Mouse (Mus musculus) MEL (cell line): ENCODE measurements around the gene Dhrs3. TPM values are rescaled to one million over a fixed set of nuclear protein-coding genes. Genes with fewer than 3 reads are reported as not detected.

Source experiments
- DNase-seq: peaks from one replicate; pipeline ENCODE4 v3.0.0; 2011; ENCODE audit warnings: low read depth, low spot score
- H3K27ac ChIP-seq: 2 replicates; pipeline ENCODE4 v1.5.1; 2012; ENCODE audit warnings: low read depth, mild to moderate bottlenecking, control low read depth, low read length, moderate library complexity; ENCODE audit not compliant: control insufficient read depth
- H3K27me3 ChIP-seq, 2 experiments: fragments of 150-350 bp in 1 of 2; sonication (generic) in 1 of 2; 2 replicates each; pipeline ENCODE4 v1.6.1; 2012; ENCODE audit warnings: low read length in 2 of 2, mild to moderate bottlenecking in 2 of 2, improper control_type of control experiment in 1 of 2, moderate library complexity in 1 of 2; ENCODE audit not compliant: insufficient read depth in 2 of 2, control insufficient read depth in 1 of 2
- H3K36me3 ChIP-seq, 2 experiments: 2 replicates each; pipeline ENCODE4 v1.6.1; 2012 to 2014; ENCODE audit warnings: low read length in 2 of 2, improper control_type of control experiment in 1 of 2, inconsistent platforms in 1 of 2, mild to moderate bottlenecking in 1 of 2; ENCODE audit not compliant: insufficient read depth in 2 of 2, control insufficient read depth in 1 of 2
- H3K4me1 ChIP-seq, 2 experiments: fragments of 150-350 bp in 1 of 2; sonication (generic) in 1 of 2; 2 replicates each; pipeline ENCODE4 v1.6.1; 2012; ENCODE audit warnings: low read length in 2 of 2, improper control_type of control experiment in 1 of 2, mild to moderate bottlenecking in 1 of 2; ENCODE audit not compliant: insufficient read depth in 2 of 2, control insufficient read depth in 1 of 2
- H3K4me3 ChIP-seq, 2 experiments: fragments of 150-350 bp in 1 of 2; sonication (generic) in 1 of 2; 2 replicates each; pipeline ENCODE4 v1.5.1; 2012; ENCODE audit warnings: low read depth in 2 of 2, low read length in 2 of 2, mild to moderate bottlenecking in 2 of 2, moderate library complexity in 2 of 2, control low read depth in 1 of 2, improper control_type of control experiment in 1 of 2; ENCODE audit not compliant: control insufficient read depth in 1 of 2, insufficient read depth in 1 of 2
- H3K79me2 ChIP-seq: 2 replicates; pipeline ENCODE4 v1.6.1; 2012; ENCODE audit warnings: mild to moderate bottlenecking, low read length, moderate library complexity; ENCODE audit not compliant: control insufficient read depth, poor library complexity, insufficient read depth
- H3K9ac ChIP-seq: 2 replicates; pipeline ENCODE4 v1.6.1; 2012; ENCODE audit warnings: low read depth, mild to moderate bottlenecking, control low read depth, low read length, moderate library complexity; ENCODE audit not compliant: control insufficient read depth, poor library complexity, severe bottlenecking
- H3K9me3 ChIP-seq: fragments of 150-350 bp; sonication (generic); replicated peaks from 2 replicates; pipeline ENCODE4 v1.6.1; 2012; ENCODE audit warnings: mild to moderate bottlenecking, low read length, improper control_type of control experiment, moderate library complexity; ENCODE audit not compliant: insufficient read depth
- CHD1 ChIP-seq: IDR thresholded peaks from 2 replicates; pipeline ENCODE4 v1.6.1; 2012; ENCODE audit warnings: low read depth, mild to moderate bottlenecking, inconsistent platforms, low read length, improper control_type of control experiment
- CTCF ChIP-seq, 3 experiments: IDR thresholded peaks in 2 of 3; conservative IDR thresholded peaks in 1 of 3; 2 replicates each; pipeline ENCODE4 v1.5.1; 2011 to 2012; ENCODE audit warnings: low read length in 3 of 3, low read depth in 2 of 3, mild to moderate bottlenecking in 2 of 3, improper control_type of control experiment in 1 of 3, inconsistent platforms in 1 of 3, mixed read lengths in 1 of 3, moderate library complexity in 1 of 3; ENCODE audit not compliant: control insufficient read depth in 1 of 3, insufficient read depth in 1 of 3, poor library complexity in 1 of 3, severe bottlenecking in 1 of 3
- ELF1 ChIP-seq: IDR thresholded peaks from 2 replicates; pipeline ENCODE4 v1.6.1; 2014; ENCODE audit warnings: low read depth, mild to moderate bottlenecking, inconsistent platforms, low read length, improper control_type of control experiment, moderate library complexity
- EP300 ChIP-seq, 2 experiments: IDR thresholded peaks; 2 replicates each; pipeline ENCODE4 v1.6.1; 2011; ENCODE audit warnings: improper control_type of control experiment in 2 of 2, low read length in 2 of 2, low read depth in 1 of 2, mild to moderate bottlenecking in 1 of 2
- ETS1 ChIP-seq: IDR thresholded peaks from 2 replicates; pipeline ENCODE4 v1.6.1; 2012; ENCODE audit warnings: low read depth, mild to moderate bottlenecking, inconsistent platforms, low read length, improper control_type of control experiment, moderate library complexity
- GATA1 ChIP-seq: IDR thresholded peaks from 2 replicates; pipeline ENCODE4 v1.6.1; 2011; ENCODE audit warnings: low read depth, low read length, improper control_type of control experiment
- HCFC1 ChIP-seq: IDR thresholded peaks from 2 replicates; pipeline ENCODE4 v1.6.1; 2012; ENCODE audit warnings: low read depth, mild to moderate bottlenecking, inconsistent platforms, low read length, improper control_type of control experiment, moderate library complexity
- JUND ChIP-seq: IDR thresholded peaks from 2 replicates; pipeline ENCODE4 v1.6.1; 2011; ENCODE audit warnings: low read depth, mild to moderate bottlenecking, improper control_type of control experiment, low read length
- MAFK ChIP-seq: IDR thresholded peaks from 2 replicates; pipeline ENCODE4 v1.6.1; 2011; ENCODE audit warnings: low read depth, mild to moderate bottlenecking, low read length, improper control_type of control experiment, borderline replicate concordance
- MAX ChIP-seq: IDR thresholded peaks from 2 replicates; pipeline ENCODE4 v1.6.1; 2011; ENCODE audit warnings: low read length, improper control_type of control experiment
- MEF2A ChIP-seq: IDR thresholded peaks from 2 replicates; pipeline ENCODE4 v1.6.1; 2014; ENCODE audit warnings: low read depth, mild to moderate bottlenecking, inconsistent platforms, low read length, improper control_type of control experiment; ENCODE audit not compliant: poor library complexity, insufficient replicate concordance, severe bottlenecking; ENCODE audit errors: extremely low read depth
- MXI1 ChIP-seq: IDR thresholded peaks from 2 replicates; pipeline ENCODE4 v1.6.1; 2011; ENCODE audit warnings: mild to moderate bottlenecking, low read depth, low read length, improper control_type of control experiment
- MYC ChIP-seq: IDR thresholded peaks from 2 replicates; pipeline ENCODE4 v1.6.1; 2011; ENCODE audit warnings: low read depth, mild to moderate bottlenecking, low read length, improper control_type of control experiment, moderate library complexity
- NELFE ChIP-seq: IDR thresholded peaks from 2 replicates; pipeline ENCODE4 v1.6.1; 2011; ENCODE audit warnings: low read depth, low read length, improper control_type of control experiment
- NRF1 ChIP-seq: IDR thresholded peaks from 2 replicates; pipeline ENCODE4 v1.6.1; 2014; ENCODE audit warnings: low read depth, mild to moderate bottlenecking, inconsistent platforms, low read length, improper control_type of control experiment, moderate library complexity; ENCODE audit not compliant: poor library complexity, insufficient read depth, severe bottlenecking
- POLR2A ChIP-seq, 2 experiments: IDR thresholded peaks; 2 replicates each; pipeline ENCODE4 v1.6.1; 2011 to 2012; ENCODE audit warnings: low read length in 2 of 2, mild to moderate bottlenecking in 2 of 2, control low read depth in 1 of 2, improper control_type of control experiment in 1 of 2, low read depth in 1 of 2, moderate library complexity in 1 of 2; ENCODE audit not compliant: control insufficient read depth in 1 of 2, insufficient read depth in 1 of 2, poor library complexity in 1 of 2
- POLR2AphosphoS2 ChIP-seq: IDR thresholded peaks from 2 replicates; pipeline ENCODE4 v1.6.1; 2011; ENCODE audit warnings: low read length, improper control_type of control experiment
- POLR2AphosphoS5 ChIP-seq: IDR thresholded peaks from 2 replicates; pipeline ENCODE4 v1.6.1; 2012; ENCODE audit warnings: low read depth, borderline replicate concordance, mild to moderate bottlenecking, inconsistent platforms, low read length, moderate library complexity, mixed read lengths
- RAD21 ChIP-seq: IDR thresholded peaks from 2 replicates; pipeline ENCODE4 v1.6.1; 2011; ENCODE audit warnings: mild to moderate bottlenecking, low read depth, low read length, improper control_type of control experiment
- RCOR1 ChIP-seq: IDR thresholded peaks from 2 replicates; pipeline ENCODE4 v1.6.1; 2012; ENCODE audit warnings: low read depth, mild to moderate bottlenecking, inconsistent platforms, low read length, improper control_type of control experiment
- SIN3A ChIP-seq: IDR thresholded peaks from 2 replicates; pipeline ENCODE4 v1.6.1; 2012; ENCODE audit warnings: low read length, improper control_type of control experiment, inconsistent platforms
- TAL1 ChIP-seq: IDR thresholded peaks from 2 replicates; pipeline ENCODE4 v1.6.1; 2012; ENCODE audit warnings: mild to moderate bottlenecking, inconsistent platforms, low read length, moderate library complexity, mixed read lengths
- TCF12 ChIP-seq: IDR thresholded peaks from 2 replicates; pipeline ENCODE4 v1.6.1; 2014; ENCODE audit warnings: low read depth, mild to moderate bottlenecking, inconsistent platforms, low read length, improper control_type of control experiment, moderate library complexity
- USF1 ChIP-seq: IDR thresholded peaks from 2 replicates; pipeline ENCODE4 v1.6.1; 2014; ENCODE audit warnings: low read depth, mild to moderate bottlenecking, inconsistent platforms, low read length, improper control_type of control experiment, moderate library complexity
- ZC3H11A ChIP-seq: IDR thresholded peaks from 2 replicates; pipeline ENCODE4 v1.6.1; 2012; ENCODE audit warnings: low read depth, mild to moderate bottlenecking, inconsistent platforms, low read length, improper control_type of control experiment
- ZKSCAN1 ChIP-seq: IDR thresholded peaks from 2 replicates; pipeline ENCODE4 v1.6.1; 2012; ENCODE audit warnings: low read depth, mild to moderate bottlenecking, inconsistent platforms, low read length, improper control_type of control experiment, moderate library complexity
- ZMIZ1 ChIP-seq: IDR thresholded peaks from 2 replicates; pipeline ENCODE4 v1.6.1; 2012; ENCODE audit warnings: low read depth, mild to moderate bottlenecking, inconsistent platforms, low read length, improper control_type of control experiment, moderate library complexity
- ZNF384 ChIP-seq: IDR thresholded peaks from 2 replicates; pipeline ENCODE4 v1.6.1; 2012; ENCODE audit warnings: low read depth, mild to moderate bottlenecking, inconsistent platforms, low read length, improper control_type of control experiment
- polyA plus RNA-seq, 2 experiments: library from polyadenylated mRNA; stranded (reverse) in 1 of 2; unstranded in 1 of 2; fragments of >175 nt in 1 of 2; fragments of >200 nt in 1 of 2; gene quantifications; 2 replicates each; pipeline versions ENCODE4 v1.2.1 to v1.2.4; 2012; ENCODE audit warnings: low replicate concordance in 2 of 2, low read depth in 1 of 2; ENCODE audit not compliant: insufficient read length in 2 of 2, insufficient read depth in 1 of 2, missing spikeins in 1 of 2
- total RNA-seq: library from RNA; depleted of rRNA; stranded (reverse); fragments of 300-350 nt; gene quantifications from 2 replicates; pipeline ENCODE4 v1.2.3, GENCODE M21; 2012

Gene Dhrs3
- total and polyA plus RNA-seq, 3 experiments: 0.89 to 2.2 TPM; not detected in 1

GRCm38 (mm10) chr4:144906978-144907703 is 14.5 kb downstream of the Dhrs3 start:
- Histone ChIP-seq H3K36me3 (peaks cover 0 to 9% of the 10 kb centered on the region in 2 experiments; a peak in 2 of 4 replicates), H3K9ac (no peak overlapping the region), H3K4me1 (peaks cover 6 to 31% of the 10 kb centered on the region in 2 experiments), H3K4me3 (no peak overlapping the region), H3K9me3 (no peaks in the 10 kb centered on the region), H3K27me3 (no peaks in the 10 kb centered on the region), H3K27ac (no peak overlapping the region), H3K79me2 (no peaks in the 10 kb centered on the region)
- TF ChIP-seq CHD1: no peak
- no peak for TF ChIP-seq MEF2A
- no peak for TF ChIP-seq MAFK
- TF ChIP-seq GATA1: no peak
- no peak for TF ChIP-seq NRF1
- no peak for TF ChIP-seq MYC
- no peak for TF ChIP-seq EP300 (IDR thresholded peaks at IDR 0.05; ENCODE audit: low read depth in 1 of 2, low read length in 2 of 2)
- TF ChIP-seq POLR2A (IDR thresholded peaks at IDR 0.05; ENCODE audit: control insufficient read depth in 1 of 2, insufficient read depth in 1 of 2, low read depth in 1 of 2, low read length in 2 of 2, poor library complexity in 1 of 2): no peak
- no peak for TF ChIP-seq ETS1
- TF ChIP-seq RAD21: no peak
- TF ChIP-seq ZNF384: no peak
- no peak for TF ChIP-seq ZMIZ1
- no peak for TF ChIP-seq NELFE
- TF ChIP-seq TAL1: no peak
- TF ChIP-seq MAX: no peak
- TF ChIP-seq ELF1: no peak
- TF ChIP-seq ZKSCAN1: no peak
- no peak for TF ChIP-seq POLR2AphosphoS2
- no peak for TF ChIP-seq HCFC1
- DNase-seq: no peak

GRCm38 (mm10) chr4:144908825-144909224 is 16.2 kb downstream of the Dhrs3 start:
- Histone ChIP-seq H3K9me3 (no peaks in the 10 kb centered on the region), H3K27ac (no peak overlapping the region), H3K36me3 (peaks cover 0 to 16% of the 10 kb centered on the region in 2 experiments; a peak in 2 of 4 replicates), H3K4me1 (peaks cover 13 to 29% of the 10 kb centered on the region in 2 experiments), H3K79me2 (no peaks in the 10 kb centered on the region), H3K9ac (no peak overlapping the region), H3K4me3 (no peak overlapping the region), H3K27me3 (no peaks in the 10 kb centered on the region)
- TF ChIP-seq TCF12 (no peak), SIN3A (no peak), HCFC1 (no peak), MYC (no peak), MAX (no peak), GATA1 (no peak), JUND (no peak), CTCF (IDR thresholded peaks at IDR 0.05 in 2 of 3, conservative IDR thresholded peaks at IDR 0.05 in 1 of 3; ENCODE audit: control insufficient read depth in 1 of 3, insufficient read depth in 1 of 3, low read depth in 2 of 3, low read length in 3 of 3, poor library complexity in 1 of 3, severe bottlenecking in 1 of 3) (no peak), ZC3H11A (no peak), RAD21 (no peak), MXI1 (no peak), USF1 (no peak), MEF2A (no peak), EP300 (IDR thresholded peaks at IDR 0.05; ENCODE audit: low read depth in 1 of 2, low read length in 2 of 2) (no peak), POLR2AphosphoS2 (no peak), POLR2AphosphoS5 (no peak), MAFK (no peak), RCOR1 (no peak)
- no peak for DNase-seq
